Mouse (Mus musculus): Measurements from ENCODE around the gene Dolk.

Gene Dolk

DNA sequence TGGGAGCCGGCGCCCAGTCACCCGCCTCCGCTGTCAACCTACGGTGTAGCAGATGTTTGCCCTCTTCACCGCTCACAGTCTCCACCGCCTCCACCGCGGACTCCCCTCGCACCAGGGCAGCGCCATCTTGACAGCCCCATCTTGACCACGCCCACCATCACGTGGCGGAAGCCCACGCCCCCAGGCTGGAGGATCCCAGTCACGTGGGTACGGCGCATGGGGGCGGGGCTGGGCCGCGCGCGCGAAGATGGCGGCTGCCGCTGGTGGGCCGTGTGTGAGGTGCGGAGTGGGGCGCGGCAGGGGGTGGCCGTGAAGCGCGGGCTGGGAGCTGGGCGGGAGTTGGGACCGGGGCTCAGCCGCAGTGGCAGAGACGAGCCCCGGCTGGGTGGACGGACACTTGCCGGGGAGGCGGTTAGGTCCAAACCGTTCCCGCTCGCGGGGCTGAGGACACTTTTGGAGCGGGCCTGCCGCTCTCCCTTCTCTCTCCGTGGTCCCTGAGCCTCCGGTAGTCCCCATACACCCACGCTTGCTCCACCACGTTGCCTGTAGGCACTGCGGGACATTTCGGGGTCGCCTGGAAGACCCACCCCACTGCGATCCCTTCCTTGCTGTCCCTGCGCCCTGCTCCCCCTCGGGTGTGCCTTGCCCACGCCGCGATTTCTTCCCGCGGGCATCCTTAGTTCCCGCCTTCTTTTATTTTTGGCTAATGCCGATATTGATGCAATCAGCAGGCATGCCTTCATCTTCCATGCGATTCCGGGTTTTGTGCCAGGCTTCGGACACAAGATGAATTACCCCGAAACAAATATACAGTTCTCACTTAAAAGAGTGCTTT, at the start of gene Dolk, which contains the start of gene Nup188:
TSS of gene Dolk (minus strand) at position 143 of the 835 bp plus-strand sequence.
TSS of gene Nup188 (plus strand) at position 206 of the 835 bp plus-strand sequence.
- peak; percentile 92 for DNase-seq (ENCODE audit: low read depth)

DNA sequence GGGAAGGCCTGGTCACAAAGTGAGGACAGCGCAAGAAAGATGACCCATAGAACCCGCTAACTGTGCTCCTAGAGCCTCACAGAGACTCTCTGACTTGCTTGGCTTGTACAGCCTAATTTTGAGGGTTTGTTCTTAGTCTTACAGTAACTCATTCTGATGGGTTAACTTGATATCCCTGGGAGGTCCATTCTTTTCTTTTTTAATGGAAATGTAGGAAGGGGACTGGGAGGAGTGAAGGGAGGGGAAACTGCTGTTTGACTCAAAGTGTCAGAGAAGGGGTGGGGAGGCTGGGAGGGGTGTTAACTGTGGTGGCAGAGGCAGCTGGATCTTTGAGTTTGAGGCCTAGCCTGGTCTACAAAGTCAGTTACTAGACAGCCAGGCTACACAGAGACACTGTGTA, 49.2 kb upstream of the Dolk start:
- no peak for DNase-seq (ENCODE audit: low read depth)

DNA sequence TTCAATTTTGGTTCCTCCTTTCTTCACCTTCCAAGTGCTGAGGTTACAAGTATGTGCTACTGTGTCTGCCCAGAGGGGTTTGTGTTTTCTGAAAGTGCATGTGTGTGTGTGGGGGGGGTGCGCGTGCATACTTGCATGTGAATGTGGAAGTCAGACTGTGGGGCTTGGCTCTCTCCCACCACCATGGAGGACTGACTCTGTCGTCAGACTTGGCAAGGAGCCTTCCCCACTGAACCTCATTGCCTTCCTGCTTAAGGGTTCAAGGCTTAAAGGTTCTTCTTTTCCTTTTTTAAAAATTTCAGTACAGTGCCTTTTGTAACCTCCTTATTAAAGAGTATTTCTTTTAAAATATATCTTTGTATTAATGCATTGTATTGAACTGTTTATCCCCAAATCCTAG, 42.7 kb upstream of the Dolk start:
- DNase-seq (ENCODE audit: low read depth), result no peak

DNA sequence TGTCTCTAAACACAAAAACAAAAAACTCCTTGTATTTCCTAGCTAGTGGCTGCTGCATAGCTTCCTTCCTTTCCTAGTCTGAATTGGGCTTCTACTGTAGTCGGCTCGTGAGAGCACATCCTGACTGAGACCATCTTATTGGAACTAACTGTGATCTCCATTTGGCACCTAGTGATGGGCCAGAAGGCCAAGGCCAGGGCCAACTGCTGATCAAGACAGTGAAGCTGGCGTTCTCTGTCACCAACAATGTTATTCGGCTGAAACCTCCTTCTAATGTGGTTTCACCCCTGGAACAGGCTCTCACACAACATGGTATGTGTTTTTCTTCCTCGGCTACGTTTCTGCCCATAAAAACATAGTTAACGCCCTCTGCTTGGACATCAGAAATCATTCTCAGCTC, 41.1 kb upstream of the Dolk start:
- no peak for DNase-seq (ENCODE audit: low read depth)

DNA sequence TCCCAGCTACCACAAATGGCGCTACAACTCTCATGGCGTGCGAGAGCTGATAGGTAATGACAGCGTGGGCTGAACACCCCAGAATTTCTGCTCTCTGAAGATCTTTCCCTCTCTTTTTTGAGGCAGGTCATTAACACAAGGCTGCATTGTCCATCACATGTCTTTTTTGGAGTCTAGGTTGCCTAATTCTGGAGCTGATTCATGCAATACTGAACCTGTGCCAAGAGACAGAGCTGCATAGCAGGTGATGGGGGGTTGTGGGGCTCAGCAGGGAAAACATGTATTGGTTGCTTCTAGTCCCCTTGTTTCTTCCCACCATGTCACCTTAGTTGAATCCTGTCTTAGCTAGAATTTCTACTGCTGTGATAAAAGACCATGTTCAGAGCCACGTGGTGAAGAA, 39.2 kb upstream of the Dolk start:
- no peak for DNase-seq (ENCODE audit: low read depth)

DNA sequence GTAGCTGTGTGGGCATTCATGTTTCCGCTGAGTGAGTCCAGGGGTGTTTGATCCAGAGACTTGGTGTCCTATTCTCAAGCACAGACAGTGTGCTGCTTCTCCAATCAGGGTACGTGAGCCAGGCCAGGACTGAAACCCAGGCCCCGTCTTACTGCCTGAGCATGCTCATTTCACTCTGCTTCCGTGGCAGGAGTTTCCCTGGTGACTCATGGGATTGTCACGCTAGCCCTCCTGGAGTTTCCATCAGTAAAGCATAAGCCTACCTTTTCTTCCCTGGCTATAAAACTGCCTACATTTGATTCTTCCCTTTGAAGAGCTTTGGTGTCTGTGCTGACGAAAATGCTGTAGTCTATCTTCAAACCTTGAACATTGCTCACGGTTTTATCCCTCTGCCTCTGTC, 37.0 kb upstream of the Dolk start:
- DNase-seq (ENCODE audit: low read depth), result no peak

DNA sequence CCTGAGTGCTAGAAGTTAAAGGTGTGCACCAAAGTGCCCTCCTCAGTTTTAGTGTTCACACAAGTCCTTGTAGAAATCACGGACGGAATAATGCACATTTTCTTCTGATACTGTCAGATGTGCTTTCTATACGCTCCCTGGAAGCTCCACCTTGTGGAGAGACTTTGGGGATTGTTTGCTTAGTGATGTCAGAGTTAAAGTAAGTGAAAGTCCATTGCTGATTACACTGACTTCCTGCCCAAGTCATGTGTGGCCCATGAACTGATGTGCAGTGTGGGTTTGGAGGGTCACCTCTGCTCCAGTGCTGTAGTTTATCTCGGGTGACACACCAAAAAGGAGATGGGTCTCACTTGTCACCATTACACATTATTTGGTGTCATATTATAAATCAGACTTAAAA, 33.1 kb upstream of the Dolk start:
- DNase-seq (ENCODE audit: low read depth), result peak; percentile 16

DNA sequence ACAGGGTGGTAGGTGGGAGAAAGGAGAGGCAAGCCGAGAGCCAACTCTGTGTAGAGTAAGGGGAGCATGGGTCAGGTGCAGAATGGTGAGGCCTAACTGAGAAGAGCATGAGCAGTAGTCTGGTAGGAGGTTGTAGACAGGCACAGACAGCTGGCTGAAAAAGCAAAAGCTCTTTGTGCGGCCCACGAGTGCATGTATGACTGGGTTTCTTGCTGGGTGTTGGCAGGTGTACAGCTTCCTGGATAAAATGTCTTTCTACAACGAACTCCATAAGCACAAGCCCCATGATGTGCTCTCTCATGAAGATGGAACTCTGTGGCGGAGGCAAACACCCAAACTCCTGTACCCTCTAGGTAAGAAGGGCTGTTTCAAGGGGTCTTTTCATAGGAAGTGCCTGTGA, 30.8 kb upstream of the Dolk start:
- no peak for DNase-seq (ENCODE audit: low read depth)

DNA sequence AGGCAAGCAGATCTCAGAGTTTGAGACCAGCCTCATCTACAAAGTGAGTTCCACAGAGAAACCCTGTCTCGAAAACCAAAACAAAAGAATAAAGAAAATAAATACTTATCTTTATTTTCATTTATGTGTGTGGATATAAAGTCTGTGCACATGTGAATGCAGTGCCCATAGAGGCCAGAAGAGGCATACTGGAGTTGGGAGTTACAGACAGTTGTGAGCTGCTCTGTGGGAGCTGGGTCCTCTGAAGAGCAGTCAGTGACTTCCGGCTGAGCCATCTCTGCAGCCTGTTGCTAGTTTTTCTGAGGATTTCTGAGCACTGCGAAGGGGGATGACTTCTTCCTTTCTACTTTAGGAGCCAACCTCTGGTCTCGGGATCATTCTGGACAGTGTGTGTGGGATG, 30.0 kb upstream of the Dolk start:
- DNase-seq (ENCODE audit: low read depth), result peak; percentile 20

DNA sequence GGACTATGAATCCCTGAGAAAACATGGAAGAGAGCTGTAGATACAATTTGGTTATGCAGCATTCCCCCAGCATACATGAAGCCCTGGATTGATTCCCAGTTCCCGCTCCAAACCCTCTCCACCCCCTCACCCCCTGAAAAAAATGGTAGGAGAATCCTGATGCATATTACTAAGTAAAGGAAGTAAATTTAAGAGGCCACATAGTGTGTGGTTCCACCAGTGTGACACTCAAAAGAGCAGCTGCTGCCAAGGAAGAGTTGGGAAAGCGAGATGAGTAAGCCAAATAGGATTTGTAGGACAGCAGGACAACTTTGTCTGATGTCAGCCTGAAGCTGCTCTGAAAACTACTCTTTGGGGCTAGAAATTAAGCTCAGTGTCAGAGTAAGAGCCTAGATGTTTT, 25.3 kb upstream of the Dolk start:
- DNase-seq (ENCODE audit: low read depth), result no peak

DNA sequence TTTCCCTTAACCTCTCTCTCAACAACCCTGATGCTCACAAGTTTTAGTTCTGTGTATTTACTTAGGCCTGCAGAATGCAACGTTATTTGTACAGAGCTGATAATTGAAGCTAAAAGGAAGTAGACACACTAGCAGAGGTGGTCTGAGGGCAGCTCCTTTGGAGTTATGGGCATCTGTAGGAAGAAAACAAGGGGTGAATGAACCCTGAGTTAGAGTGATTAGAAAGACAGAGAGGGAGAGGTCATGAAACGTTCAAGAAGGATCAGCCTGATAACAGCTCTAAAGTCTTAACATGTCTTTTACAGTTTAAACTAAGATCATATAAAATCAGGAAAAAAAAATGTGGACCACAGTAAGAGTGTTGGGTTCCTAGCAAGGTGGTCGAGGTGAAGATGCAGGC, 23.2 kb upstream of the Dolk start:
- DNase-seq (ENCODE audit: low read depth), result no peak

DNA sequence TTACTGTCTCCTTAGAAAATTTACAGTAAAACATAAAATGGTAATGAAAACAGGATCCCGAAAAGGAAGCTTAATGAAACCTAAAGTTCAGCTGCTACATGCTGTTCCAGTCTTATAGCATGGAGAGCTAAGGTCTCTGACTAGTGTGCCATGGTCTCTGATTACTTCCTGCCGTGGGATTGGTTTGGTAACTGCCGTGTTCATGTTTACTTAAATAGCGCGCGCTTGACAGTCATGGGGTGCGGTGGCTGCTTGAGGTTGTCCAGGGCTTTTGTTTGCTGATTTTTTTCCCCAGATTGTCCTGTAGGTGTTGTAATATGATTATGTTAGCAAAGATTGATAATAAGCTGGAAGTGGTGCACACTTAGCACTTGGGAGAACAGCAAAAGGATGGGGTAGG, 20.0 kb upstream of the Dolk start:
- peak; percentile 50 for DNase-seq (ENCODE audit: low read depth)

DNA sequence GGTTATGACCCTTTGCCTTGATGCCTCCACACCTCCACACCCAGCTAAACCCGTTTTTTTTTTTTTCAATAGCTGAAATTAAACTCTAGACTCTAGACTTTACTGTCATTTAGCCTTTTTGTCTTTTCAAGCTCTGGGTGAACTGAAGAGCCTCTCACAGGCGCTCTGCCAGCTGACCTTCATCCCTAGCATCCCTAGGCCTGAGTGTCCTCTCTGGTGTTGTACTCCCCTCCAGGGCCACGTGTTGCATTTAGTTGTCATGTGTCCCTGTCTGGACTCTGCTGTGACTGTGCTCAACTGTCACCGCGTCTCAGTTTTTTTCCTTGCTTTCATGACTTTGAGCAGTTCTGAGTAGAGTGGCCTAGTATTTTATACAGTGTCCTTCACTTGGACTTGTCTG, 13.8 kb upstream of the Dolk start:
- DNase-seq (ENCODE audit: low read depth), result no peak

DNA sequence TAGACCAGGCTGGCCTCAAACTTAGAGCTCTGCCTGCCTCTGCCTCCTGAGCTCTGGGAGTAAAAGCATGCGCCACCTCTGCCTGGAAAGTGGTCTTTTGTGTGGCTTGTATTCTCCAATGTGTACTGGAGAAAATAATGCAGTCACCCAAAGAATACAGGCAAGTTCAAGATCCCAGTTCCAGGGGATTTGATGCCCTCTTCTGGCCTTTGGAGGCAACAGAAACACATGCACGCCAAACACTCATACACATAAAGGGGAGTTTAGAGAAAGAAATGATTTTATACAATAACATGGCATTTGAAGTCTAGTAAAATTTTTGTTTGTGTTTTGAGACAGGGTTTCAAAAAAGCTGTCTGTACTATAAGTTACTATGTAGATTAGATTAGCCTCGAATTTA, 13.4 kb upstream of the Dolk start:
- DNase-seq (ENCODE audit: low read depth), result peak; percentile 47

DNA sequence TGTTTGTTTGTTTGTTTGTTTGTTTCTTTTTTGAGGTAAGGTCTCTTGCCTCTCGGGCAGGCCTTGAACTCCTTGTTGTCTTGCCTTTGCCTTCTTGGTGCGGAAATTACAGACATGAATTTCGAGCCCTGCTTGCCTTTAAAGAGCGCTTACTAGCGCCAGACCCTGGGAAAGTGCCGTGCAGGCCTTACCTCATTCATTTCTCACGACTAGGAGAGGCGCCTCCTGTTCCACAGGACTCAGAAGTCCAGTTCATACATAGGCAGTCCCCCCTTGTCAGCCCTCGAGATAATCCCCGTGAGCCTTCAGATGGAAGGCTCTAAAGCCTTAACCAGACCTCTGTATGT, 866 bp upstream of the Dolk start:
- DNase-seq (ENCODE audit: low read depth), result peak; percentile 77

DNA sequence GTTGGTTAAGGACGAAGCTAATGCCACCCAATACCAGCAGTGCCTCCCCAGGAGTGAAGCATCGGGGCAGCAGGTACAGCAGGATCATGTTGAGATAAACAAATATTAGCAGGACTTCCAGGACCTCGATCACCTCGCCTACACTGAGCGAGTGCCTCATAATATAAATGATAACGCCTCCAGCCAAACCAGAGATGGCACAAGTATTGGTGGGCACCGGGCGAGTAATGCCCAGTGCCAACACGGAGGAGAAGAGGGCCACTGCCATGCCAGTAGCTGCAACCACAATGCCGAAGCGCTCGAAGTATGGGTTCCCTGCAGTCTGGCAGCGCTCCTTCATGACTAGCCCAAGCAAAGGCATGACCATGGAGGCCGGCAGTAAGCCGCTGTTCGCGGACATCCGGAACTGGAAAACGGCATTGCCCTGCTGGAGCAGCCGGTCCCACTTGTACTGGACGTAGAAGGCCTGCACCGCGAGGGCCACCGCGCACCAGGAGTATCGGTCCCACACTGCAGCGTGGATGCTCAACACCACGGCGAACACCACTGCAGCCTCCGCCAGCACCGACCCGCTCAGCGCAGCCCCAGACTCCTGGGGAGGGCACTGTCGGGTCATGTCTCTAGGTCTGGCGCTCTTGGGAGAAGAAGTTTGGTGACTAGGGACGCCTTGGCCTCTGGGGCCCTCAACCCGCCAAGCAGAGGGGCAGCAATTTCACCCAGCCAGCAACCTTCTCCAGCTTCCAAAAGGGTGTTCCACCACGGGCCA, 535 bp downstream of the Dolk start:
- no peak for DNase-seq (ENCODE audit: low read depth)

DNA sequence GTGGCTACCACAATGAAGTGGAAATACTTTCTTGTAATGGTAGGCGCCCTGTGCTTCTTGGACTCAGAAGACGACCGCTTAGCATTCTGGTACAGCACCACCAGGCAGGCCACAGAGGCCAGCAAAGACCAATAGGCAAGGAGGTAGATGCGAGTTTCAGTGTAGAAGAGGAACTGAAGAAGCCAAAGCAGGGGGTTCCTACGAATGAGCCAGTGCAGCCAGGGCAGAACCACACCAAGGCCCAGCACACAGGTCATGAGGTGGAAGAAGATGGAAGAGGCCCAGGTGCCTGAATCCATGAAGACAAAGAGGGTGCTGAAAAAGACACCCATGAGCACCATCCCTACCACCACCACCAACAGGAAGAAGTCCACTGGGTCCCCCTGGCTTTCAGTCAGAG, 1.1 kb downstream of the Dolk start:
- DNase-seq (ENCODE audit: low read depth), result no peak

DNA sequence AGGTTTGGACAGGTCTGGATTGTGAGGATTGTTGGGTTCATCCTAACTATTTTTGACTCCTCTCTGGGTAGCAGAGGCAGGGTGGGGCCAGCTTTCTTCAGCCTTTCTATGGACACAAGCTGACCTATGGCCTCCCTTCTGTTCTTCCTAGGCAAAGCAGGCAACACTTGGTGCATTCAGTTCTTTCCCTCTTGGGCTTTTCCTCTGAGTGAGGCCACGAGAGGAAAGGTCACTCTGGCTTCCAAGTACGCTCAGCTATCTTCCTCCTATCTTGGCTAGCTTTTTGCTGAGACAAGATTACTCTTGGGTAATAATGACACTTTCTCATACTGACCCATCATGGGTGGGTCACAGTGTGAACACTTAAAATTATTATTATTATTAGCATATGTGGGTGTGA, 2.9 kb downstream of the Dolk start:
- no peak for DNase-seq (ENCODE audit: low read depth)

DNA sequence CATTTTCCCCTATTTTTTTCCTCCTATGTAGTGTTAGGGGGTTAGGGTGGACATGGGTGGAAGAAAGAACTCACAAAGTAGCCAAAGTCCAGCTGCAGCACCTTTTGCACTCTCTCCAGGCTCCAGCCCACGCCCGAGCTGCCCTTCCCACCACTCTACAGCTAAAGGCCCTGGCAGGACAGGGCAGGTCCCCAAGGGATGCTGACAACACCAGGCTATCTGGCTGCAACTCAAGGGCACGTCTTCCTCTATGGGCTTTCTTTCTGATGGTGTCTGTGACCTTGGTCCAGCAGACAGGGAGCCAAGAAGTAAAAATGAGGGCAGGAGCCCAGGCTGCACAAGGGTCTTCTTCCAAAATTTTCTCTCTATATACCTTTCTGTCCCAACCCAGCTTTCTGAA, 4.5 kb downstream of the Dolk start:
- DNase-seq (ENCODE audit: low read depth), result no peak

DNA sequence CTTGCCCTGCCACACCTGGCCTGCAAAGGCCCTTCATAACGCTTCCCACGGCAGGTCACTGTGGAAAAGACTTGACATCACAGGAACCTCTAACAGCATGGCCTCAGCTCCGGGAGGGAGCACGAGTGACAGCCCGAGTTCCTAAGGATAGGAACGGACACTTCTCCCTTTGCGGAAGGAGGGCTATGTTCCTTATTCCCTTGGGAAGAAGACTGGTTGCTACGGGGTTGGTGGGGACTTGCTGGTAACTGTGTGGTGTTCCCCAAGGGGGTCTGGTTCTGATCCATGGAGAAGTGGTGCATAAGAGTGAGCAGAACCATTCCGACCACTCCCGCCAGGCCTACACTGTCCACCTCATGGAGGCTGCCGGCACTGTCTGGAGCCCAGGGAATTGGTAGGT, 5.4 kb downstream of the Dolk start, which contains the start of gene Gm28038:
TSS of gene Gm28038 (plus strand) at position 301 of the 400 bp plus-strand sequence.
- DNase-seq (ENCODE audit: low read depth), result no peak

DNA sequence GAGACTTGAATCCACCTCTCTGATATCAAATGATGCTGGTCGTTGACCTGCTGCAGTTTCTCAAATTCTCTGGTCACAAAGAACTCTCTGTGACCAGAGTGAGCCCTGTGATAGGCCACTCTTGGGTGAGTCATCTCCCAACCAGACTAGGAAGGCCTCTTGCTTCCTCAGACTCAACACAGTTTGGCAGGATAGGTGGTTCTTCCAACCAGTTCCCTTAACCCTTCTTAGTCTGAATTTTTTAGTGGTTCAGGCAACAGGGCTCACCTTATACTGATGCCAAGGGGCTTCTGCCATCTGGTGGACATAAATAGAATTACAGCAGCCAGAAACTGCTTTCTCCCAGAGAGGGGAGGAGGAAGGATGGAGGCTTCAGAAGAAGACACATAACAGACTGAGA, 16.0 kb downstream of the Dolk start:
- DNase-seq (ENCODE audit: low read depth), result peak; percentile 99

DNA sequence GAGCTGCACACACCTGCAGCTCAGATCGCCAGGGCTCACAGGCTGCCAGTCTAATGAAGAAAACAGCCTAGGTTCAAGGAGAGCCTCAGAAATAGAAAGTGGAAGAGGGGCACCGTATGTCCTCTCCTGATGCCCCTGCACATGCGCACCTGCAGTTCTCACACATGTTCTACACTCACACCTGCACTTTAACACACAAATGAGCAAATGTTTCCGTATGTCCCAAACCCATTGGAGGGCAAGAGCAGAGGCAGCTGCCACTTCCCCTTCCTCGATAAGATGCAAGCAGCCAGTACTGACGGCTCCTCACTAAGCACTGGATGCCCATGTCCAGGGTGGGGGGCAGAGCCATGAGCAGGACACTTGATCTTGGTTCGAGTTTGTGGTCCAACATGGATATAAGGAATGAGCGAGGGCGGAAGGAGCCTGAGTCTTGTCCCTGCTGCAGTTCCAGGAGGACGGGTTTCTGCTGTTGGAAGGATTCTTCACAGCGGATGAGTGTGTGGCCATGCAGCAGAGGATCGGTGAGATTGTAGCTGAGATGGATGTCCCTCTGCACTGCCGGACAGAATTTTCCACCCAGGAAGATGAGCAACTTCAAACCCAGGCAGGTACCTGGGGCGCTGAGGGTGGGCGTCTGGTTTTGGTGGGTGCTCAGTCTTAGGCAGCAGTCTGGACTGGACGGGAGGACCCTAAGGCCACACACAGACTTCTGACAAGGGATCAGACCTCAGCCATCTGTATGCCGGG, 16.7 kb downstream of the Dolk start:
- DNase-seq (ENCODE audit: low read depth), result no peak

DNA sequence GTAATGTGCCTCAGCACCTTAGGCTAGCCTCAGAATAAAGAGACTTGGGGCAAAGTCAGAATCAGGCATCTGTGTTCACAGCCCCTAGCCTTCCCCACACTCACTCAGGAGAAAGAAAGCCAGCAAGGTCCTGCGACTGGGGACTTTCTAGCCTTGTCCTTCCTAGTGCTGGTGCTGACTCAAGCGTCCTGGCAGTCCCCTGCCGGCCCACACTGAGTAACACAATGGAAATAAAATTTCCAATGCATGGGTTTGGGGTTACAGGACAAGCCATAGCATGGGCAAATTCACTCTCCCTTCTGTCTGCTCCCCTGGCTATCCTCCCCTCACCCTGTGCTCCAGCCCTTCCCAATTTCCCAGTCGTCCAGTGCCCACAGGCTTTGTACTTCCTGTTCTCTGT, 17.8 kb downstream of the Dolk start:
- DNase-seq (ENCODE audit: low read depth), result no peak
